Mouse (Mus musculus) intestine, embryonic 14.5 days (tissue): ENCODE results near the gene C1d. TPM values are rescaled to one million over a fixed set of nuclear protein-coding genes. Genes with fewer than 3 reads are reported as not detected.
A peak's percentile ranks its signal among the peaks of the same experiment; 100 is the strongest.

Experiments used
- ATAC-seq: fragments of 200-750 bp; cut with Nextera tagmentation; replicated peaks from 2 replicates; pipeline ENCODE4 v1.8.0; 2017; ENCODE audit warnings: low read depth, moderate number of reproducible peaks, moderate TSS enrichment, moderate library complexity; ENCODE audit not compliant: low FRiP score, low TSS enrichment
- DNase-seq: peaks from one replicate; pipeline ENCODE4 v3.0.0-alpha.2; 2018; ENCODE audit warnings: low spot score
- H3K27ac ChIP-seq: fragments of 300-500 bp; sonication (generic); 2 replicates; pipeline ENCODE4 v1.5.1; 2014; ENCODE audit warnings: low read depth, mild to moderate bottlenecking, control low read depth
- H3K27me3 ChIP-seq: fragments of 300-500 bp; sonication (generic); replicated peaks from 2 replicates; pipeline ENCODE4 v1.6.1; 2014; ENCODE audit warnings: low read length, control low read depth; ENCODE audit not compliant: control insufficient read depth, insufficient read depth
- H3K36me3 ChIP-seq: fragments of 300-500 bp; sonication (generic); 2 replicates; pipeline ENCODE4 v1.6.1; 2014; ENCODE audit warnings: low read length, control low read depth; ENCODE audit not compliant: control insufficient read depth, insufficient read depth
- H3K4me1 ChIP-seq: fragments of 300-500 bp; sonication (generic); replicated peaks from 2 replicates; pipeline ENCODE4 v1.6.1; 2014; ENCODE audit warnings: low read length, control low read depth, mixed read lengths; ENCODE audit not compliant: control insufficient read depth, insufficient read depth
- H3K4me2 ChIP-seq: fragments of 300-500 bp; sonication (generic); 2 replicates; pipeline ENCODE4 v1.6.1; 2014; ENCODE audit warnings: low read length
- H3K4me3 ChIP-seq: fragments of 300-500 bp; sonication (generic); 2 replicates; pipeline ENCODE4 v1.5.1; 2014; ENCODE audit warnings: low read depth, low read length, control low read depth, mixed read lengths
- H3K9ac ChIP-seq: fragments of 300-500 bp; sonication (generic); 2 replicates; pipeline ENCODE4 v1.6.1; 2014; ENCODE audit warnings: mild to moderate bottlenecking, low read length
- H3K9me3 ChIP-seq: fragments of 300-500 bp; sonication (generic); 2 replicates; pipeline ENCODE4 v1.6.1; 2016; ENCODE audit warnings: low read length, control low read depth; ENCODE audit not compliant: control insufficient read depth
- WGBS: fragments of 180-500 bp; shearing (Covaris S2); extraction: QIAGEN DNeasy Blood & Tissue Kit; methylation state at CpG from one replicate; pipeline ENCODE4 v1.1.7; 2014; 5-methylcytosine and 5-hydroxymethylcytosine counted together
- polyA plus RNA-seq: library from polyadenylated mRNA; unstranded; fragments of >200 nt; fragmentation: Nextera tagmentation; extraction: Ambion mirVana; gene quantifications from 2 replicates; pipeline ENCODE4 v1.2.1, GENCODE M21; 2014

The C1d gene
- 110 and 113 TPM in 2 replicates for polyA plus RNA-seq

DNA sequence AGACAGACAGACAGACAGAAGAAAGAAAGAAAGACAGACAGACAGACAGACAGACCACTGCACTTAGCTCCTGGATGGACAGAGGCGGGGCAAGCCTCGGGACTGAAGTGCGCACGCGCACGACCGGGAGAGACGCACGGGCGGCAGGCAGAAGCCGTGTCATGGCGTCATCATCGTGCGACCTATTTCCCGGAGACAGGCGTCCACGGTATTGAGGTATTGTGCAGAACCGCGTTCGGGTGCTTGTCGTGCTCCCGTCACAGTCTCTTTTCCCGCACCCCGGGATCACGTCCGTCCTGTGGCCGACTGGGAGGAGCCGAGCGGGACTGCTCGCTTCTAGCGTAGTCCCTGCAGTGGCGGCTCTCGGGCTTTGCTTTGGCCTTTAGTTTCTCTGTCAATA lies at the start of gene C1d:
Gene C1d, plus strand, starts transcription at position 137 of the 400 bp plus-strand sequence.
- Histone ChIP-seq H3K36me3 (no peaks in the 10 kb centered on the region), H3K4me3 (peak within 1 kb of the TSS; percentile 99), H3K9me3 (no peaks in the 10 kb centered on the region), H3K4me1 (peaks cover 8% of the 10 kb centered on the region; the same call in 1 of the 2 replicates), H3K27ac (peak within 1 kb of the TSS; percentile 93), H3K27me3 (no peaks in the 10 kb centered on the region), H3K9ac (peak within 1 kb of the TSS; percentile 97), H3K4me2 (peak within 1 kb of the TSS; percentile 60)
- 1% methylated on average over 33 of the region's 33 CpGs for WGBS
- peak; percentile 97 for DNase-seq
- ATAC-seq, result peak; percentile 86

DNA sequence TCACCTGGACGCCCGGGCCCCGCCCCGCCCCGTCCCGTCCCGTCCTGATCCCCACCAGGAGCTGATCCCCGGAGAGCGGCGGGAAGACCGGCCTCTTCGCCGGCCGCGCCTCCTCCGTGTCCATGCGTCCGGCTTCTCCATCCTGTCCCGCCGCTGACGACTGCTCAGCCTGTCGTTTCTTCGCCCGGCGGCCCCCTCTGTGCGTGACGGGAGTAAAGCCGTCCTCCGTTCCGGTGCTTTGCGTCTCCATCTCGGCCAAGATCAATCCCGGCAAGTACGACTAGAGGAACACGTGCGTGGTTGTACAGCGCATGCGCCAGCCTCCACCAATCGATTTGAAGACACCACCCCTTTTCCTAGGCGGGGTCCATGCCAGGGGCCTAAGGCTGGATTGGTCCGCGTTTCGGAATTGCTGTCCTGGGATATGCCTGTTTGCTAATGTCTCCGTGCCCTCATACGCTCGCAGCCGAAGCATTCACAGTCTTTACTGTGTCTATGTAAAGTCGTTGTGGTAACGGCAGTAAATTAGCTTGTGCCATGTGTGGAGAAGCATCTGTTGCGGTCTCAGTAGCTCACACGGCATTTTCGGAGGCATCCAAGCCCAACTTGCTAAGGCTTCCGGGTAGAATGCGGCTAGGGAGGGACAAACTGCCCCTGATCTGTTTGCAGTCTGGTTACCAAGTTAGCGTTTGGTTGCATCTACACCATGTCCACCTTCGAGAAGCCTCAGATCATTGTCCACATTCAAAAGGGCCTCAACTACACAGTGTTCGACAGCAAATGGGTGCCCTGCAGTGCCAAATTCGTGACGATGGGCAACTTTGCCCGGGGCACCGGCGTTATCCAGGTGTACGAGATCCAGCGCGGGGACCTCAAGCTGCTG lies 45.9 kb upstream of the C1d start, which contains the start of gene Pno1:
Gene Pno1, minus strand, starts transcription at position 311 of the 883 bp plus-strand sequence.
- peak within 1 kb of the TSS; percentile 89 for H3K4me2 ChIP-seq
- H3K4me3 ChIP-seq, result peak within 1 kb of the TSS; percentile 96
- H3K27me3 ChIP-seq, result no peaks in the 10 kb centered on the region
- H3K36me3 ChIP-seq, result peaks cover 28% of the 10 kb centered on the region
- no peaks in the 10 kb centered on the region for H3K9me3 ChIP-seq
- peak within 1 kb of the TSS; percentile 90 for H3K27ac ChIP-seq
- H3K4me1 ChIP-seq, result peaks cover 20% of the 10 kb centered on the region
- ATAC-seq, result peak; percentile 98
- peak within 1 kb of the TSS; percentile 90 for H3K9ac ChIP-seq
- under 1% methylated on average over 65 of the region's 65 CpGs for WGBS
- DNase-seq, result peak; percentile 98

DNA sequence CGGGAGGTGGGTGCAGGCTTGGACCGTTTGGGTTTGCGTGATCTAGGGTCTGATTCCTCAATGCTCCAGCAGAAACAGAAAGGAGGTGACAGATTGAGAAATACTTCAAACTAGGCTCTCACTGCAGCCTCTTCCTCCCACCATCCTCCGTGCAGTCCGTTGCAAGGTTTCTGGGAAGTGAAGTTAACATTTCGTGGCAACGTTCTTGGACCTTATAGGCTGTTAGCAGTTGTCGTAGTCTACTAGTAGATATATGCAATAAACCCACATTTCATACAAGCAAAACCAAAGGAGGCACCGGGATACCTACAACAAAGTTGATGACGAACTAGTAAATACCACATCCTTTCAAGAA lies 45.3 kb upstream of the C1d start:
- DNase-seq (no peak), ATAC-seq (no peak)
- Histone ChIP-seq H3K4me3 (peak overlapping the region; percentile 96), H3K27me3 (no peaks in the 10 kb centered on the region), H3K9ac (peak overlapping the region; percentile 90), H3K27ac (peak overlapping the region; percentile 90; the same call in 1 of the 2 replicates), H3K36me3 (peaks cover 22% of the 10 kb centered on the region), H3K9me3 (no peaks in the 10 kb centered on the region), H3K4me2 (peak overlapping the region; percentile 89), H3K4me1 (peaks cover 20% of the 10 kb centered on the region)
- WGBS, result 2% methylated on average over 10 of the region's 10 CpGs

DNA sequence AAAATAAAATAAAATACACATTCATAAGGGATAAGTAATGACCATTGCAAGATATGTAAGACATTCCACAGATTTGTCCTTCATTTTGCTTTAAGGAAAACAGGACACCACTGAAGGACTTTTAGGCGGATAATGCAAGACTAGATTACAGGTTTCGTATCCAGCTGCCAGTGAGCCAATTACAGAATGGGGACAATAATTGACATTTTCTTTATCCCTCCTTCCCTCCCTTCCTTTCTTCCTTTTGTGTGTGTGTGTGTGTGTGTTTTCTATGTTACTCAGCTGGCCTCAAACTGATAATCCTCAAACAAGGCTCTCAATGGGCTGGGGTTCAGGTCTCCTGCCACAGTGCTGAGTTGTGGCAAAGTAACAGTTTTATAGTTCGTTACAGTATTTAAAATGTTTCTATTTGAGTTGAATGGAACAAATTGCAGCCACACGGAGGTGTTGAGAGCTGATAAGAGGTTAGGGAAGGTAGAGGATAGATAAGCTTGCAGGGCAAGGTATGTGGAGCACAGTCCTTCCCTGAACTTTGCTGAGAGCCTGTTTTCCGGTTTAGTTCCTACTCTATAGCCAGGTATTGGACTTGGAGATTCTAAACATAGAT lies 44.4 kb upstream of the C1d start:
- Histone ChIP-seq H3K27ac (no peak overlapping the region), H3K9me3 (no peaks in the 10 kb centered on the region), H3K27me3 (no peaks in the 10 kb centered on the region), H3K4me3 (peak overlapping the region; percentile 96; the same call in 1 of the 2 replicates), H3K4me2 (peak overlapping the region; percentile 89), H3K9ac (no peak overlapping the region), H3K36me3 (peaks cover 15% of the 10 kb centered on the region), H3K4me1 (peaks cover 20% of the 10 kb centered on the region)
- ATAC-seq (no peak), DNase-seq (no peak)
- WGBS, result 70% methylated on average over 5 of the region's 5 CpGs

DNA sequence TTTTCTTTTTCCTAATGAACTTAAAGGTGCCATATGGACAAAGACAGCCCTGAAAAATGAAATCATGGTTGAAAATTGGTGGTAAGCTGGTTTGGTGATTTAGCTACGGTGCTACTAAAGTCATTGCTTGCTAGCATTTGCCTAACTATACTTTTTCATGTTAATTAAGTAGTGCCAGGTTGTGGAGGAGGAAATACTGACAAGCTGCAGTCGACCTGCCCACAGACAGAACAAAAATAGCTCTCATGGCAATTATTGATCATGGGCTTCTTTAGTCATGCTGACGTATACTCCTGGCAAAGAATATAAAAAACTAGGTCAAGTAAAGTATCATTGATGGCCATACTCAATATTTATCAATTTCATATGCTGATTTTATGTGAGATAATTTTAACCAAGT lies 41.9 kb upstream of the C1d start:
- Histone ChIP-seq H3K4me1 (peaks cover 14% of the 10 kb centered on the region), H3K36me3 (no peaks in the 10 kb centered on the region), H3K4me2 (no peak overlapping the region), H3K4me3 (no peak overlapping the region), H3K27ac (no peak overlapping the region), H3K9ac (no peak overlapping the region), H3K27me3 (no peaks in the 10 kb centered on the region), H3K9me3 (no peaks in the 10 kb centered on the region)
- DNase-seq, result peak; percentile 16
- WGBS, result 87% methylated on average over 3 of the region's 3 CpGs
- no peak for ATAC-seq

DNA sequence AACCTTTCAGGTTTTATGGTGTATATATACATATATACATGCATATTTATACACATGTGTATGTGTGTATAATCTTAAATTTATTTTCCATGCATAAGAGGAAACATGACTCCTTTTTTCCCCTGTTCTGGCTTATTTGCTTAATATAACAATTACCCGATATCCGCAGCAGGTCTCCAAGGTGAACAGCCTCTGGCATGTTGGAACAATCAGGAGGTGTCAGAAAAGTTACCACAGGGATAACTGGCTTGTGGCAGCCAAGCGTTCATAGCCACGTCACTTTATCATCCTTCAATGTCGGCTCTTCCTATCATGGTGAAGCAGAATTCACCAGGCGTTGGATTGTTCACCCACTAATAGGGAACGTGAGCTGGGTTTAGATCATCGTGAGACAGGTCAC lies 36.3 kb upstream of the C1d start:
- H3K4me3 ChIP-seq, result no peak overlapping the region
- no peak overlapping the region for H3K4me2 ChIP-seq
- H3K9me3 ChIP-seq, result no peaks in the 10 kb centered on the region
- no peak overlapping the region for H3K27ac ChIP-seq
- DNase-seq (peak; percentile 3), ATAC-seq (no peak)
- H3K9ac ChIP-seq, result no peak overlapping the region
- peaks cover 20% of the 10 kb centered on the region for H3K36me3 ChIP-seq
- 93% methylated on average over 8 of the region's 8 CpGs for WGBS
- H3K27me3 ChIP-seq, result no peaks in the 10 kb centered on the region
- H3K4me1 ChIP-seq, result no peaks in the 10 kb centered on the region

DNA sequence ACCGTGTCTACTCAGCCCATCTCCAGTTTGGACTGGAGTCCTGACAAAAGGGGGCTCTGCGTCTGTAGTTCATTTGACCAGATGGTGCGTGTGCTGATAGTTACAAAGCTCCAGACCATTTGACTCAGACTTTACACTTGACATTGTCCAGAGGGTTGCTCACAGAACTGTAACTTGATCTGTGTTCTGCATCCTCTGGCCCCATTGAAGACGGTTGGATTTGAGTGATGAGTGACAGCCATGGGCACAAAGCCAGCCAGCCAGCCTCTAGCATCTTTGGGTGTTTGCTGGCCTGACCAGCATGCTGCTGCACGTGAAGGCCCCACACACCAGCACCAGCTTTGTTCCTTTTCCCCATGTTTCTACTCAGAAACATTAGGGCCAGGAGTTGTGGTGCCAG lies 24.6 kb upstream of the C1d start:
- Histone ChIP-seq H3K27ac (no peak overlapping the region), H3K4me3 (no peak overlapping the region), H3K4me2 (no peak overlapping the region), H3K36me3 (peaks cover 50% of the 10 kb centered on the region), H3K4me1 (no peaks in the 10 kb centered on the region), H3K27me3 (no peaks in the 10 kb centered on the region), H3K9me3 (no peaks in the 10 kb centered on the region), H3K9ac (no peak overlapping the region)
- DNase-seq (no peak), ATAC-seq (no peak)
- 50% methylated on average over 5 of the region's 5 CpGs for WGBS

DNA sequence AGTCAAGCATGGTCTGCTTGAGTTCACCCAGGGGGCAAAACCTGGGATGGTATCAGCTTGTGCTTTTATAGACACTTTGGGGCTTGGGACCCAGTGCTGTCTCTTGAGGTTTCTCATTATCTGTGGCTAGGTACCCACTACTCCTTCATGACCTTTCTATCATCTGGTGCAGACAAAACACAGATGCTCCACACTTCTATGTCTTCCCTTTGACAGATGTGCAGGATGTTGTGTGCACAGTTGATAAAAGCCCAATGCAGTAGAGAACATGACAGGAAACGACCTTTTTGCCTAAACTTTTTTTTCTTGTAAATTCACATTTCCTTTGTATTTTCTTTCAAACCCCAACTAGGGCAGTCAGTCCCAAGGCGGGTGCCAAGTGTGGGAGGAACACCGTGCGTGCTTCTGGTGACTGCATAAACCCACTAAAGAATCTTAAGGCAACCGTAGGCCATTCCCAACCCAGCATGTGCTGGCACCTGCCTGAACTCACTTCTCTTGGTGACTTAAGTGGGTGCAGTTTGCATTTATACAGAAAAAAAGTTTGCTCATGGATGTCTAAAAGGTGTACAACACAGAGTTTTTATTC lies 20.8 kb upstream of the C1d start:
- DNase-seq (no peak), ATAC-seq (no peak)
- H3K9ac ChIP-seq, result no peak overlapping the region
- peaks cover 26% of the 10 kb centered on the region for H3K36me3 ChIP-seq
- no peak overlapping the region for H3K4me2 ChIP-seq
- WGBS, result 76% methylated on average over 5 of the region's 5 CpGs
- H3K27ac ChIP-seq, result no peak overlapping the region
- H3K4me3 ChIP-seq, result no peak overlapping the region
- H3K9me3 ChIP-seq, result no peaks in the 10 kb centered on the region
- no peaks in the 10 kb centered on the region for H3K4me1 ChIP-seq
- H3K27me3 ChIP-seq, result no peaks in the 10 kb centered on the region
